Mouse (Mus musculus) myocyte (in vitro differentiated cells): ENCODE measurements at regions not wholly inside any gene's neighbourhood (a gene's known extent, or its start where the extent isn't known, plus 50 kb on each side); places are given as distances from the start of the nearest gene placed in this dataset.

Experiments used
- CEBPB ChIP-seq: IDR thresholded peaks from 2 replicates; pipeline ENCODE4 v1.6.1; 2011; ENCODE audit warnings: mild to moderate bottlenecking, moderate library complexity; ENCODE audit not compliant: poor library complexity, insufficient read depth, severe bottlenecking
- E2F4 ChIP-seq: IDR thresholded peaks from one replicate; pipeline ENCODE4 v1.6.1; 2011; ENCODE audit warnings: mild to moderate bottlenecking, control low read depth, moderate library complexity; ENCODE audit not compliant: insufficient read depth
- MAX ChIP-seq: IDR thresholded peaks from one replicate; pipeline ENCODE4 v1.6.1; 2011; ENCODE audit warnings: low read depth, mild to moderate bottlenecking, control low read depth
- MYOD1 ChIP-seq, 3 experiments: IDR thresholded peaks; one replicate each; pipeline ENCODE4 v1.6.1; 2011; ENCODE audit warnings: control low read depth in 2 of 3, low read depth in 2 of 3, mild to moderate bottlenecking in 2 of 3, moderate library complexity in 1 of 3; ENCODE audit not compliant: insufficient read length in 2 of 3, control insufficient read depth in 1 of 3
- MYOG ChIP-seq, 3 experiments: IDR thresholded peaks; one replicate each; pipeline ENCODE4 v1.6.1; 2011; ENCODE audit warnings: control low read depth in 2 of 3, low read depth in 2 of 3, mild to moderate bottlenecking in 2 of 3; ENCODE audit not compliant: insufficient read length in 2 of 3, control insufficient read depth in 1 of 3, insufficient read depth in 1 of 3
- POLR2A ChIP-seq: IDR thresholded peaks from one replicate; pipeline ENCODE4 v1.6.1; 2011; ENCODE audit warnings: low read depth, mild to moderate bottlenecking, control low read depth, moderate library complexity; ENCODE audit not compliant: insufficient read length
- POLR2AphosphoS2 ChIP-seq: IDR thresholded peaks from one replicate; pipeline ENCODE4 v1.6.1; 2011; ENCODE audit warnings: low read depth, control low read depth; ENCODE audit not compliant: insufficient read length
- REST ChIP-seq: IDR thresholded peaks from one replicate; pipeline ENCODE4 v1.6.1; 2011; ENCODE audit warnings: mild to moderate bottlenecking, control low read depth, moderate library complexity; ENCODE audit not compliant: insufficient read depth, insufficient read length
- TCF12 ChIP-seq: IDR thresholded peaks from one replicate; pipeline ENCODE4 v1.6.1; 2011; ENCODE audit warnings: mild to moderate bottlenecking, control low read depth; ENCODE audit not compliant: poor library complexity, insufficient read depth, severe bottlenecking
- USF1 ChIP-seq: IDR thresholded peaks from one replicate; pipeline ENCODE4 v1.6.1; 2011; ENCODE audit warnings: low read depth, mild to moderate bottlenecking, control low read depth, moderate library complexity

GRCm38 (mm10) chr4:81498133-81498532 is 55.5 kb upstream of the Mpdz start:
- no peak for TF ChIP-seq POLR2A
- no peak for TF ChIP-seq MAX
- no peak for TF ChIP-seq E2F4
- no peak for TF ChIP-seq TCF12
- TF ChIP-seq POLR2AphosphoS2 = no peak
- no peak for TF ChIP-seq MYOG (IDR thresholded peaks at IDR 0.05; ENCODE audit: control insufficient read depth in 1 of 3, insufficient read depth in 1 of 3, insufficient read length in 2 of 3, low read depth in 2 of 3)
- TF ChIP-seq MYOD1 (IDR thresholded peaks at IDR 0.05; ENCODE audit: control insufficient read depth in 1 of 3, insufficient read length in 2 of 3, low read depth in 2 of 3) = no peak
- TF ChIP-seq CEBPB = no peak
- TF ChIP-seq USF1 = no peak
- no peak for TF ChIP-seq REST
